Mouse (Mus musculus) neural tube, embryonic 12.5 days (tissue): ENCODE data around the gene Dda1. TPM values are rescaled to one million over a fixed set of nuclear protein-coding genes. Genes with fewer than 3 reads are reported as not detected.
A peak's percentile ranks its signal among the peaks of the same experiment; 100 is the strongest.
"Not testable (repeated sequence)": the region's sequence is repeated elsewhere in the genome, so short reads cannot be mapped to it uniquely, and the experiment has no call there.

Experiments used
- ATAC-seq: fragments of 200-750 bp; cut with Nextera tagmentation; 2 replicates; pipeline ENCODE4 v1.8.0; 2017; ENCODE audit warnings: low read depth, mild to moderate bottlenecking, moderate TSS enrichment, moderate library complexity; ENCODE audit not compliant: low FRiP score
- H3K27ac ChIP-seq: fragments of 300-500 bp; sonication (generic); 2 replicates; pipeline ENCODE4 v1.5.1; 2016
- H3K27me3 ChIP-seq: fragments of 300-500 bp; sonication (generic); replicated peaks from 2 replicates; pipeline ENCODE4 v1.6.1; 2016; ENCODE audit warnings: mild to moderate bottlenecking
- H3K36me3 ChIP-seq: fragments of 300-500 bp; sonication (generic); 2 replicates; pipeline ENCODE4 v1.6.1; 2016; ENCODE audit warnings: mild to moderate bottlenecking
- H3K4me1 ChIP-seq: fragments of 300-500 bp; sonication (generic); 2 replicates; pipeline ENCODE4 v1.6.1; 2016
- H3K4me2 ChIP-seq: fragments of 300-500 bp; sonication (generic); replicated peaks from 2 replicates; pipeline ENCODE4 v1.6.1; 2016; ENCODE audit warnings: mild to moderate bottlenecking
- H3K4me3 ChIP-seq: fragments of 300-500 bp; sonication (generic); 2 replicates; pipeline ENCODE4 v1.5.1; 2016
- H3K9ac ChIP-seq: fragments of 300-500 bp; sonication (generic); 2 replicates; pipeline ENCODE4 v1.6.1; 2016; ENCODE audit warnings: mild to moderate bottlenecking
- H3K9me3 ChIP-seq: fragments of 300-500 bp; sonication (generic); 2 replicates; pipeline ENCODE4 v1.6.1; 2016; ENCODE audit warnings: mild to moderate bottlenecking
- WGBS: fragments of 180-500 bp; shearing (Covaris S2); methylation state at CpG from one replicate; pipeline ENCODE4 v1.1.7; 2016; 5-methylcytosine and 5-hydroxymethylcytosine counted together
- polyA plus RNA-seq: library from polyadenylated mRNA; unstranded; fragments of >200 nt; fragmentation: Nextera tagmentation; extraction: Ambion mirVana; gene quantifications from 2 replicates; pipeline ENCODE4 v1.2.1, GENCODE M21; 2016

Gene Dda1
- polyA plus RNA-seq, 1 experiment from 2014 or later, result 189 TPM

DNA sequence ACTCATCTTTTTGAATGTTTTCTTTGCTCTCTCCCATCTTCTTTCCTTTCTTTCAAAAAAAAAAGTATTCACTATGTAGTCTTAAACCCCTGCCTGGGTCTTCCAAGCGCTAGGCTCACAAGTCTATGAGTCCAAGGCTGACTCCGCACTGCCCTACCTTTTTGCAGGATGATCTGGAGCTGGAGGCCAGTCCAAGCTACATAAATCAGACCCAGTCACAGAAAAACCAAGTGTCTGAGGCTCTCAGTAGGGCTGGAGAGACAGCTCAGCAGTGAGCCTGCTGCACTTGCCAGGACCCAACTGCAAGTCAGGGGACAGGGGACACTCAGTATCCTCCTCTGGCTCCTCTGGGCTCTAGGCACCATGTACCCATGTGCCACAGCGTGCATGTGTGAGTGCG lies 35.4 kb downstream of the Dda1 start:
- no peak overlapping the region for H3K4me3 ChIP-seq
- H3K9me3 ChIP-seq, result no peaks in the 10 kb centered on the region
- no peak for ATAC-seq
- H3K4me2 ChIP-seq, result no peak overlapping the region
- H3K27me3 ChIP-seq, result peaks cover 41% of the 10 kb centered on the region
- peaks cover 11% of the 10 kb centered on the region; the same call in 1 of the 2 replicates for H3K4me1 ChIP-seq
- H3K9ac ChIP-seq, result no peak overlapping the region
- no peaks in the 10 kb centered on the region for H3K36me3 ChIP-seq
- H3K27ac ChIP-seq, result no peak overlapping the region
- WGBS, result 89% methylated on average over 4 of the region's 4 CpGs

DNA sequence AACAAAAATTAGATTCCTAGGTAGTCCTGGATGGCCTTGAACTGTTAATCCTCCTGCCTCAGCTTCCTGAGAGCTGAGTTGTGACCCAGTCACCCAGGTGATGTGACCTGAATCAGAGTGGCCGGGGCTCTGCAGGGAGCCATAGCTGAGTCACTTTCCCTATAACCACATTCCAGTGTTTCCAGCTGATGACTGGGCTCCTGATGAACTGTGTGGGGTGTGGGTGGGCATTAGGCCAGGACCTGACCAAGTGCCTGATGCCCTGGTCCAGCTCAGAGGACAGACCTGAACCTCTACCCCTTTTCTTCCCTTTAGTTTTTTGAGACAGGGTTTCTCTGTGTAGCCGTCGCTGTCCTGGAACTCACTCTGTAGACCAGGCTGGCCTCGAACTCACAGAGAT lies 36.3 kb downstream of the Dda1 start:
- H3K4me2 ChIP-seq, result no peak overlapping the region
- H3K36me3 ChIP-seq, result no peaks in the 10 kb centered on the region
- no peaks in the 10 kb centered on the region for H3K9me3 ChIP-seq
- peaks cover 50% of the 10 kb centered on the region for H3K27me3 ChIP-seq
- H3K4me3 ChIP-seq, result no peak overlapping the region
- WGBS, result 92% methylated on average over 4 of the region's 4 CpGs
- H3K9ac ChIP-seq, result no peak overlapping the region
- ATAC-seq, result no peak
- H3K4me1 ChIP-seq, result peaks cover 11% of the 10 kb centered on the region; the same call in 1 of the 2 replicates
- no peak overlapping the region for H3K27ac ChIP-seq

DNA sequence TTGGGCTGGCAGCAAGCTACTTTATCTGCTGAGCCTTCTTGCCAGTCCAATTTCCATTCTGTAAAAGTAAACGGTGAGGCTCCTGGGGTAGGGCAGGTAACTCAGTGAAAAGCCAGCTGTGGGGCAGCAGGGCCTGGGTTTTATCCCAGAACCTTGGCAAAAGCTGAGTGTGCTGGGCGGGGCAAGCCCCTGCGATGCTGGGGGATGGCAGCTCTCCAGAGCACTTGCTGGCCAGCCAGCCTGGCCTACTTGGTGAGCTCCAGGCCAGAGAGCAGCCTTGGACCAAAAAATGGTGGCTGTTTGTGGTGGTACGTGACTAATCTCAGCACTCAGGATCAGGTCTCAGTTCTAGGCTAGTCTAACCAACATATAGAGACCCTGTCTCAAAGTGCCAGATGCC lies 37.0 kb downstream of the Dda1 start:
- H3K4me3 ChIP-seq, result no peak overlapping the region
- no peak overlapping the region for H3K9ac ChIP-seq
- no peak for ATAC-seq
- H3K27me3 ChIP-seq, result peaks cover 51% of the 10 kb centered on the region
- no peak overlapping the region for H3K4me2 ChIP-seq
- no peaks in the 10 kb centered on the region for H3K9me3 ChIP-seq
- no peak overlapping the region for H3K27ac ChIP-seq
- 89% methylated on average over 4 of the region's 4 CpGs for WGBS
- H3K4me1 ChIP-seq, result peaks cover 11% of the 10 kb centered on the region; the same call in 1 of the 2 replicates
- no peaks in the 10 kb centered on the region for H3K36me3 ChIP-seq

DNA sequence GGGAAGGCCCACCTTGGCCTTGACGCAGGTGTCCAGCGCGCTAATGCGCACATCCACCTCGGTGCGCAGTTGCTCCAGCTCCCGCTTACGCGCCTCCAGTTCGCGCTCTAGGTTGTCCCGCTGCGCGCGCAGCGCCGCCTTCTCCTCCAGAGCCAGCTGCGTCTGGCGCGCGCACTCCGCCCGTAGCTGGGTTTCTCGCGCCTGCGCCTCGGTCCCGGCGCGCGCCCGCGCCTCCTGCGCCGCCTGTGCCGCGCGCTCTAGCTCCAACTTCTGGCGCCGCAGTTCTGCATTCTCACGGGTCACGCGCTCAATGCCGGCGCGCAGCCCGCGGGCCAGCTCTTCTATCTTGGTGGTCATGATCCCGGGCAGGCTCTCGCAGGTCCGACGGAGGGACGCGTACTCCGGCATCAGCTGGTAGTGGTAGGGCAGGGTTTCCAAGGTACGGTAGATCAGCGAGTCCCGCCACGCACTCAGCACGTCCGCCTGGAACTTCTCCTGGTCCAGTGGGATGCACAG lies 38.6 kb downstream of the Dda1 start:
- under 1% methylated on average over 61 of the region's 61 CpGs for WGBS
- ATAC-seq, result peak; percentile 63
- Histone ChIP-seq H3K27ac (no peak overlapping the region), H3K9ac (0 out of 2 replicates have a peak overlapping the region, but pooled peaks have one; percentile 35), H3K4me3 (peak overlapping the region; percentile 37), H3K4me1 (peaks cover 11% of the 10 kb centered on the region; the same call in 1 of the 2 replicates), H3K4me2 (peak overlapping the region; percentile 71), H3K27me3 (peaks cover 51% of the 10 kb centered on the region), H3K9me3 (no peaks in the 10 kb centered on the region), H3K36me3 (no peaks in the 10 kb centered on the region)

DNA sequence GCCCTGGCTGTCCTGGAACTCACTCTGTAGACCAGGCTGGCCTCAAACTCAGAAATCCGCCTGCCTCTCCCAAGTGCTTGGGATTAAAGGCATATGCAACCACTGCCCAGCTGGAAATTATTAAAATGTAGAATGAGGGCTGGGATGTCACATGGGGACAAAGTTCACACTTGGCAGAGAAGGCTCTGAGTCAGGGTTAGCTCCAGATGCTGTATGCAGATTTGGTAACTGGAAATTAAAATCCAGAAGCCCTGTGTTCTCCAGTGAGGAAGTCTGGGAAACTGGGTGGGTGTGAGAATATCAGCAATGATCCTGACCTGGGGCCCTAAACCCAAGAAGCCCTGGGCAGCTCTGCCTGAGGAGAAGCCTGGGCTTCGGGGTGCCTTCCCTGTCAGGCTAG lies 40.3 kb downstream of the Dda1 start:
- Histone ChIP-seq H3K4me1 (peaks cover 11% of the 10 kb centered on the region; the same call in 1 of the 2 replicates), H3K27ac (no peak overlapping the region), H3K27me3 (peaks cover 51% of the 10 kb centered on the region), H3K9me3 (no peaks in the 10 kb centered on the region), H3K36me3 (no peaks in the 10 kb centered on the region), H3K9ac (no peak overlapping the region), H3K4me3 (no peak overlapping the region), H3K4me2 (peak overlapping the region; percentile 16; the same call in 1 of the 2 replicates)
- WGBS, result 60% methylated on average over 2 of the region's 2 CpGs
- ATAC-seq, result no peak

DNA sequence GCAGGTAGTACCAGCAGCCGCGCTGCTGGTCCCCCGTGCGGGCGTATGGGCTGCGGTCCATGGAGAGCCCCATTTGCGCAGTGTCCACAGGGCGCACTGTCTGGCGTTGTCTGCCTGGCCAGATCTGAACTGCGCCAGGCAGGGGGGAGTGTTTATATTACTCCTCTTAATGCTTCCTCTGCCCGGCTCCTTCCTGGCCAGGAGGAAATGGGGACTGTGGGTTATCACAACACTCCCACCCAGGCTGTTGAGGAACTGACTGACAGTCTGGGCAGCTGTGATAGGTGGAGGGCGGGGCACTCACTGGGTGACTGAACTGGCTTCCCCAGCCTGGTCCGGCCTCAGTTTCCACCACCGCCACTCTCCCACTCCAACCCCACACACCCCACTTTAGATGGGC lies 42.6 kb downstream of the Dda1 start, which contains the start of gene Plvap:
TSS of gene Plvap (minus strand) at position 109 of the 400 bp plus-strand sequence.
- Histone ChIP-seq H3K36me3 (no peaks in the 10 kb centered on the region), H3K4me3 (peak within 1 kb of the TSS; percentile 4; the same call in 1 of the 2 replicates), H3K9ac (no peak within 1 kb of the TSS), H3K9me3 (no peaks in the 10 kb centered on the region), H3K4me2 (no peak within 1 kb of the TSS; the same call in 1 of the 2 replicates), H3K4me1 (peaks cover 11% of the 10 kb centered on the region; the same call in 1 of the 2 replicates), H3K27me3 (peaks cover 35% of the 10 kb centered on the region), H3K27ac (no peak within 1 kb of the TSS)
- ATAC-seq, result no peak
- 61% methylated on average over 14 of the region's 14 CpGs for WGBS

DNA sequence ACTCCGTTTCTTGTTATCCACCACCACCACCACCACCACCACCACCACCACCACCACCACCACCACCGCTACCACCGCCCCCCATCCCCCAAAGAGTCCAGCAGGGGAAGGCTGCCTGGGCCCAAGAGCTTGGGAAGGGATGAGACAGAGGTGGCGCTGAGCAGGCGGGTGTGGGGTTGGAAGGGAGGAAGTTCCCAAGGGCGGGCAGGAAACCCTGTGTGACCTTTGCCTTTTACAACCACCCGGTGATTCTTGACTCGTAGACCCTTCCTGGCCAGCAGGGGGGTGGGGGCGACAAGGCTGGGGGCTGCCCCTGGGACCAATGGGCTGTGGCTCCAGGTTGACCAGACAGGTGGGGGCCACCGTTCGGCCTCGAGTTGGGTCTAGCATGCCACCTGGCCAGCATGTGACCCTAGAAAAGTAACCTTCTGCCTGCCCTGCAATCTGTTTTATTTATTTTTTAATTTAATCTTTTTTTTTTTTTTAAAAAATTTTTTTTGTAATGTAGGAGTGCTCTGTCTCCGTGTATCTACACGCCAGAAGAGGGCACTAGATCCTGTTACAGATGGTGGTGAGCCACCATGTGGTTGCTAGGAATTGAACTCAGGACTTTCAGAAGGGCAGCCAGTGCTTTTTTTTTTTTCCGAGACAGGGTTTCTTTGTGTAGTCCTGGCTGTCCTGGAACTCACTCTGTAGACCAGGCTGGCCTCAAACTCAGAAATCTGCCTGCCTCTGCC lies 44.2 kb downstream of the Dda1 start:
- 76% methylated on average over 15 of the region's 15 CpGs for WGBS
- no peak overlapping the region for H3K27ac ChIP-seq
- H3K9me3 ChIP-seq, result no peaks in the 10 kb centered on the region
- no peak overlapping the region for H3K9ac ChIP-seq
- no peaks in the 10 kb centered on the region for H3K36me3 ChIP-seq
- H3K4me3 ChIP-seq, result no peak overlapping the region
- H3K4me1 ChIP-seq, result peaks cover 3% of the 10 kb centered on the region; the same call in 1 of the 2 replicates
- H3K4me2 ChIP-seq, result no peak overlapping the region
- H3K27me3 ChIP-seq, result peaks cover 20% of the 10 kb centered on the region
- no peak for ATAC-seq

DNA sequence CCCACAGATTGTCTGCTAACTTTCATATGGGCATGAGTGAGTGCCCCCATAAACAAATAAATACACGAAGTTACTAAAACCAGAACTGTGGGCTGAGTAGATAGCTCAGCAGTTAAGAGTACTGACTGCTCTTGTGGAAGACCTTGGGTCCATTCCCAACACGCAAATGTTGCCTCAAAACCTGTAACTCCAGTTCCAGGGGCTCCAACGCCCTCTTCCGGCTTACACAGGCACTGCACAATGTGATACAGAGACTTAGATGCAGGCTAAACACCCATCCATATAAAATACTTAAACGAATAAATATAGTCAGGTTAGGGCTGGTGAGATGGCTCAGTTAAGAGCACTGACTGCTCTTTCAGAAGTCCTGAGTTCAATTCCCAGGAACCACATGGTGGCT lies 46.0 kb downstream of the Dda1 start:
- no peak for ATAC-seq
- Histone ChIP-seq H3K4me3 (no peak overlapping the region), H3K27me3 (peaks cover 3% of the 10 kb centered on the region), H3K4me1 (peaks cover 3% of the 10 kb centered on the region; the same call in 1 of the 2 replicates), H3K27ac (no peak overlapping the region), H3K4me2 (no peak overlapping the region), H3K9ac (no peak overlapping the region), H3K9me3 (no peaks in the 10 kb centered on the region), H3K36me3 (no peaks in the 10 kb centered on the region)
- WGBS, result 71% methylated on average over 5 of the region's 5 CpGs

DNA sequence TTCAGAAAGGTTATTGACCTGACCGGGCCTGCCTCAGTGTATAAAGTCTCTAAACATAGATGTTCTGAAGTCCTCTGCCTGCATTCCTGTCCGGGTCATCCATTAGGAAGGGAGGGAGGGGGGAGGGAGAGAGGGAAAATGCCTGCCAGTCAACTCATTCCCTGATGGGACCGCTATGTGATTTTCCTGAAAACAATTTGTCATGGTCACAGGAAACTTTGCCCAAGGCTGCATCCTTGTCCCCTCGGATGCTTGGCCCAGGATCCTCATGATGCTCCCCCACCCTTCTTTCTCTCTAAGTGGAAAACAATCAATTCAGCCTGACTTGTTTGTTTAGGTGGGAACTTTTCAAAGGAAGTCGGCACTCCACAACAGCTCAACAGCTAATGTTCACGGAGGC lies 47.8 kb downstream of the Dda1 start:
- no peak overlapping the region for H3K4me3 ChIP-seq
- H3K36me3 ChIP-seq, result no peaks in the 10 kb centered on the region
- H3K9ac ChIP-seq, result no peak overlapping the region
- H3K27ac ChIP-seq, result no peak overlapping the region
- peaks cover 3% of the 10 kb centered on the region; the same call in 1 of the 2 replicates for H3K4me1 ChIP-seq
- 16% methylated on average over 6 of the region's 6 CpGs for WGBS
- no peak overlapping the region for H3K4me2 ChIP-seq
- no peaks in the 10 kb centered on the region for H3K27me3 ChIP-seq
- ATAC-seq, result no peak
- H3K9me3 ChIP-seq, result no peaks in the 10 kb centered on the region

DNA sequence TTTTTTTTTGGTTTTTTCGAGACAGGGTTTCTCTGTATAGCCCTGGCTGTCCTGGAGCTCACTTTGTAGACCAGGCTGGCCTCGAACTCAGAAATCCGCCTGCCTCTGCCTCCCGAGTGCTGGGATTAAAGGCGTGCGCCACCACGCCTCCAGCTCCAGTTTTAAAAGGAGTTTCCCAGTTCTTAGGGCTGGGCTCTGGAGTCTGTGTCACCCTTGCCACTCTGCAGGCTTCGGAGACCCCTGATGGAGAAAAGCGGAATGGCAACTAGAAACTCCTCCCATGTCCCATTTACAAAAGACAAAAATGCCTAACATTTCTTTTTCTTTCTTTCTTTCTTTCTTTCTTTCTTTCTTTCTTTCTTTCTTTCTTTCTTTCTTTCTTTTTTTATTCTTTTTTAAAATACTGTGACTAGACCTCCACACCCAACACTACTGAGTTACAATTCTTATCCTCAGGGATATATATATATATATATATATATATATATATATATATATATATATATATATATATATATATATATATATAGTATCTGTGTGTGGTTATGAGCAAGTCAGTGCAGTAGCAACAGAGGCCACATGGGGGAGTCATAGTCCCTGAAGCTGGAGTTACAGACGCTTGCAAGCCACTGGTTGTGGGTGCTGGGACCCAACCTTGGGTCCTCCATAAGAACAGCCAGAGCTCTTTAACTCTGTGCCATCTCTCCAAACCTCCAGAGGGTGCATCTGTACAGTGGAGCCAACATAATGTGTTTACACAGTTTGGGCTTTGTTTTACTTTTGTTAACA lies 50.2 kb downstream of the Dda1 start:
- H3K27me3 ChIP-seq, result peaks cover 15% of the 10 kb centered on the region
- not testable (repeated sequence) for H3K4me1 ChIP-seq, ATAC-seq, H3K9me3 ChIP-seq, H3K9ac ChIP-seq, H3K4me3 ChIP-seq, H3K27ac ChIP-seq, H3K36me3 ChIP-seq, H3K4me2 ChIP-seq
- 47% methylated on average over 10 of the region's 10 CpGs for WGBS

DNA sequence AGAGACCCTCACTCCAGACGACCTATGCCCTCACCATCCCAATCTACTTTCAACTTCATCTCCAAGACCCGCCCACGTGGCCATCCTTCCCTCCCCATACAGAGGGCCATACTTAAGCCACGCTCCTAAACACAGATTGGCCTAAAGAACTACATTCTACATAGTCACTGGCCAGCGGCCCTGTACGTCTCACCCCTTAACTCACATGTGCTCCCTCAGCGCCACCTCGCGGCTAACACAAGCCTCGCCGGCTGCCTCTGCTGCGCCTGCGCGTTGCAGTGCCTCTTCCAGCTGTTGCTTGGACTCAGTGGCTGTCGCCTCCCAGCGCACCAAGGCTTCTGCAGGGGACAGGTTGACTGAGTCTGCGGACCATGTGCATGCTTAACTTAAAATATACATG lies 52.6 kb downstream of the Dda1 start:
- Histone ChIP-seq H3K9me3 (no peaks in the 10 kb centered on the region), H3K36me3 (no peaks in the 10 kb centered on the region), H3K27me3 (peaks cover 39% of the 10 kb centered on the region), H3K4me3 (no peak overlapping the region), H3K27ac (no peak overlapping the region), H3K4me2 (peak overlapping the region; percentile 10; the same call in 1 of the 2 replicates), H3K4me1 (peaks cover 6% of the 10 kb centered on the region), H3K9ac (no peak overlapping the region)
- peak; percentile 68 for ATAC-seq
- 6% methylated on average over 17 of the region's 17 CpGs for WGBS
